In genomic region chr19:43530197-43530770, GRCm38 (mm10) we compare ENCODE assay signal across 8 mouse cellular contexts. TPM values are rescaled to one million over a fixed set of nuclear protein-coding genes. Genes with fewer than 3 reads are reported as not detected.
DNase-seq lines count a peak whose midpoint lies in the region; ATAC-seq and TF ChIP-seq lines count a peak whose summit lies in the region.

No protein-coding gene starts in this region.

- no peaks in the 10 kb centered on the region for H3K36me3 ChIP-seq in intestine, postnatal 0 days (ENCODE audit: control insufficient read depth, insufficient read depth)
- no peaks in the 10 kb centered on the region for H3K36me3 ChIP-seq in limb, embryonic 13.5 days
- no peaks in the 10 kb centered on the region for H3K36me3 ChIP-seq in midbrain, embryonic 16.5 days (ENCODE audit: control insufficient read depth, insufficient read depth, low read length)
- no peaks in the 10 kb centered on the region for H3K36me3 ChIP-seq in spleen, adult 2 months (ENCODE audit: control insufficient read depth, insufficient read depth, low read length)

- TF ChIP-seq POLR2A in spleen, adult 2 months (IDR thresholded peaks at IDR 0.05; ENCODE audit: low read depth, low read length) = no peak

- peak; percentile 88 for TF ChIP-seq CTCF in intestine, postnatal 0 days (IDR thresholded peaks at IDR 0.05; ENCODE audit: low read depth)
- peak; percentile 61; the same call in 1 of the 2 replicates for TF ChIP-seq CTCF in spleen, adult 2 months (IDR thresholded peaks at IDR 0.05; ENCODE audit: extremely low read depth, insufficient read depth, insufficient read length, insufficient replicate concordance)

- 2% methylated on average over 13 of the region's 13 CpGs for WGBS in intestine, postnatal 0 days
- WGBS in limb, embryonic 13.5 days = 2% methylated on average over 13 of the region's 13 CpGs
- 1% methylated on average over 13 of the region's 13 CpGs for WGBS in midbrain, embryonic 16.5 days
- under 1% methylated on average over 13 of the region's 13 CpGs for WGBS in spleen, adult 2 months

- ATAC-seq in granulocyte monocyte progenitor cell, adult 5-6 weeks (replicated peaks; ENCODE audit: poor library complexity, severe bottlenecking) = peak; percentile 99
- peak; percentile 71 for ATAC-seq in intestine, postnatal 0 days
- peak; percentile 72; the same call in 1 of the 2 replicates for ATAC-seq in limb, embryonic 13.5 days (ENCODE audit: low FRiP score, low read depth)
- ATAC-seq in midbrain, embryonic 16.5 days = peak; percentile 80

- H3K4me2 ChIP-seq in intestine, postnatal 0 days (replicated peaks; ENCODE audit: low read depth) = peak overlapping the region; percentile 61
- peak overlapping the region; percentile 57 for H3K4me2 ChIP-seq in limb, embryonic 13.5 days (replicated peaks)
- peak overlapping the region; percentile 45 for H3K4me2 ChIP-seq in midbrain, embryonic 16.5 days (ENCODE audit: low read length)

- H3K4me1 ChIP-seq in intestine, postnatal 0 days (replicated peaks; ENCODE audit: control insufficient read depth, insufficient read depth, low read length) = no peaks in the 10 kb centered on the region
- peaks cover 4% of the 10 kb centered on the region for H3K4me1 ChIP-seq in limb, embryonic 13.5 days
- H3K4me1 ChIP-seq in midbrain, embryonic 16.5 days (ENCODE audit: control insufficient read depth, insufficient read depth, low read length) = peaks cover 4% of the 10 kb centered on the region; the same call in 1 of the 2 replicates
- no peaks in the 10 kb centered on the region for H3K4me1 ChIP-seq in spleen, adult 2 months (ENCODE audit: control insufficient read depth, insufficient read depth, insufficient read length)

- DNase-seq in 3134 (ENCODE audit: extremely low read depth, insufficient read length, low spot score) = peak; percentile 75
- peak; percentile 73 for DNase-seq in adrenal gland, adult 2 months
- peak; percentile 84 for DNase-seq in embryo, embryonic 9.5 days (ENCODE audit: extremely low spot score)
- DNase-seq in spleen, adult 2 months (ENCODE audit: low read depth in 1 of 2, low spot score in 2 of 2) = peak; percentile 52 to 76

- H3K4me3 ChIP-seq in intestine, postnatal 0 days (ENCODE audit: low read depth, low read length) = peak overlapping the region; percentile 17; the same call in 1 of the 2 replicates
- peak overlapping the region; percentile 28 for H3K4me3 ChIP-seq in limb, embryonic 13.5 days
- H3K4me3 ChIP-seq in midbrain, embryonic 16.5 days (ENCODE audit: low read depth, low read length) = peak overlapping the region; percentile 13; the same call in 1 of the 2 replicates
- H3K4me3 ChIP-seq in spleen, adult 2 months (ENCODE audit: extremely low read depth, insufficient read depth, insufficient read length) = no peak overlapping the region

- H3K9me3 ChIP-seq in intestine, postnatal 0 days (ENCODE audit: control insufficient read depth) = no peaks in the 10 kb centered on the region
- H3K9me3 ChIP-seq in limb, embryonic 13.5 days = no peaks in the 10 kb centered on the region
- no peaks in the 10 kb centered on the region for H3K9me3 ChIP-seq in midbrain, embryonic 16.5 days (replicated peaks; ENCODE audit: control insufficient read depth, low read length, poor library complexity, severe bottlenecking)

- no peak overlapping the region for H3K9ac ChIP-seq in intestine, postnatal 0 days (ENCODE audit: low read depth, low read length)
- no peak overlapping the region for H3K9ac ChIP-seq in limb, embryonic 13.5 days
- no peak overlapping the region for H3K9ac ChIP-seq in midbrain, embryonic 16.5 days (ENCODE audit: low read depth, low read length)

- 0 out of 2 replicates have a peak, but pooled peaks cover 5% of the 10 kb centered on the region for H3K27me3 ChIP-seq in intestine, postnatal 0 days (replicated peaks; ENCODE audit: control insufficient read depth, insufficient read depth, low read length)
- no peaks in the 10 kb centered on the region; the same call in none of the 2 replicates for H3K27me3 ChIP-seq in limb, embryonic 13.5 days
- no peaks in the 10 kb centered on the region for H3K27me3 ChIP-seq in midbrain, embryonic 16.5 days (ENCODE audit: control insufficient read depth, insufficient read depth, low read depth, low read length)
- 0 out of 2 replicates have a peak, but pooled peaks cover 2% of the 10 kb centered on the region for H3K27me3 ChIP-seq in spleen, adult 2 months (ENCODE audit: control insufficient read depth, insufficient read depth, low read length)

- H3K27ac ChIP-seq in intestine, postnatal 0 days (ENCODE audit: low read depth, low read length) = no peak overlapping the region
- H3K27ac ChIP-seq in limb, embryonic 13.5 days = no peak overlapping the region
- H3K27ac ChIP-seq in midbrain, embryonic 16.5 days (ENCODE audit: low read length) = no peak overlapping the region
- peak overlapping the region; percentile 19; the same call in 1 of the 2 replicates for H3K27ac ChIP-seq in spleen, adult 2 months (ENCODE audit: insufficient read depth, low read length)

RNA-seq across cellular contexts. Expression of gene Got1, which starts 5.9 kb away (rescaled TPM):
- 100 to 1,000 TPM; 153 to 283 TPM for total RNA-seq in adrenal gland, adult 2 months (2021)
- 55.8 and 96.7 TPM in 2 replicates for polyA plus RNA-seq in adrenal gland, adult 2 months (2012; rRNA removed)
- total RNA-seq in granulocyte monocyte progenitor cell, adult 5-6 weeks (2014; fragmentation: Nextera tagmentation) = 22.6 and 36.8 TPM in 2 replicates
- total RNA-seq in granulocyte monocyte progenitor cell, adult 5-6 weeks (2017) = 17.3 and 21.5 TPM in 2 replicates
- 82.3 and 85.0 TPM in 2 replicates for polyA plus RNA-seq in intestine, postnatal 0 days (2015; fragmentation: Nextera tagmentation; extraction: Ambion mirVana)
- polyA plus RNA-seq in limb, embryonic 13.5 days (2015; fragmentation: Nextera tagmentation; extraction: Ambion mirVana) = 31.8 and 31.9 TPM in 2 replicates
- polyA plus RNA-seq in midbrain, embryonic 16.5 days (2015; fragmentation: Nextera tagmentation; extraction: Ambion mirVana) = 107 and 113 TPM in 2 replicates
- polyA plus RNA-seq in spleen, adult 2 months (2012; rRNA removed) = 14.0 and 15.4 TPM in 2 replicates
